Mouse (Mus musculus): Measurements from ENCODE around the gene Fastkd3. TPM values are rescaled to one million over a fixed set of nuclear protein-coding genes. Genes with fewer than 3 reads are reported as not detected.

Gene Fastkd3
- polyA plus RNA-seq, 1 experiment from 2014 or later, result 19.9 TPM

DNA sequence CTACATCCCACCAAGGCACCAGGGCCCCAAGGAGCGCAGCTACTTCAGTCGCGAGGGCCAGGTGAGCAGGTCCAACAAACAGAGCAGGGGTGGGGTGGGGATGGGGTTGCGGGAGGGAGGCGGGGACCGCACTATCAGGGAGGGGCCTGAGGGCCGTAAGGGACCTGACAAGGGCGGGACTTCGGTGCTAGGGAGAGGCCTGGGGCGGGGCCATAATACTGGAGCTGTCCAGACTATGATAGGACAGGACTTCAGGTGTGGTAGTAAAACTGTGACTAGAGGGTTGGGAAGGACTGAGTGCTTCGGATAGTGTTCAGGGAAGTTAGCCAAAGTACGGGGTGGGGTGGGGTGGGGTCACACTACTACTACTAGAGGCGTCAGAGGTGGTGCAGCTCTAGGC is 15.6 kb downstream of the Fastkd3 start:
- 13% methylated on average over 13 of the region's 13 CpGs for WGBS
- DNase-seq (ENCODE audit: low spot score), result peak; percentile 74
- Histone ChIP-seq H3K9me3 (ENCODE audit: control insufficient read depth, low read length) (no peaks in the 10 kb centered on the region), H3K9ac (ENCODE audit: low read length) (peak overlapping the region; percentile 8; the same call in 1 of the 2 replicates), H3K36me3 (ENCODE audit: control insufficient read depth, insufficient read depth, low read length) (peaks cover 2% of the 10 kb centered on the region; the same call in 1 of the 2 replicates), H3K27ac (replicated peaks) (no peak overlapping the region), H3K4me3 (ENCODE audit: low read depth, low read length) (no peak overlapping the region), H3K27me3 (ENCODE audit: control insufficient read depth, insufficient read depth, low read length) (no peaks in the 10 kb centered on the region), H3K4me1 (replicated peaks; ENCODE audit: control insufficient read depth, insufficient read depth) (no peaks in the 10 kb centered on the region), H3K4me2 (replicated peaks; ENCODE audit: low read depth) (peak overlapping the region; percentile 32; the same call in 1 of the 2 replicates)
- peak; percentile 91 for ATAC-seq (ENCODE audit: low FRiP score, low TSS enrichment)
- no peak for TF ChIP-seq CTCF (IDR thresholded peaks at IDR 0.05; ENCODE audit: low read depth)
- no peak for TF ChIP-seq EP300 (optimal IDR thresholded peaks at IDR 0.05)

DNA sequence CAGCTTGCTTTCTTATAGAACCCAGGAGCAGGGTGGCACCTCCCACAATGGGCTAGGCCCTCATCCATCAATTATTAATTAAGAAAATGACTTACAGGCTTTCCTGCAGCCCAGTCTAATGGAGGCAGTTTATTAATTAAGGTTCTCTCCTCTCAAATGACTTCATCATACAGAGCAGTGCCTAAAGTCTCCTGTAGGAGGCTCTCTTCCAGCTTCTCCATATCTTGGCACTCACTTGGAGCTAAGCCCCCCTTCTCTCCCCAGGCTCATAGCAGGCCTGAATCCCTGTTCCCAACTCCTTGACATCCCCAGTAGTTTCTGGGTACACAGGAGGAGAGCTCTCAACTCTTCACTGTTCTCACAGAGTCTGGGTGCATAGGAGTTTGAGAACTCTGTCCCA is 16.9 kb downstream of the Fastkd3 start:
- no peak overlapping the region for H3K4me2 ChIP-seq (replicated peaks; ENCODE audit: low read depth)
- H3K27ac ChIP-seq (replicated peaks), result no peak overlapping the region
- H3K9me3 ChIP-seq (ENCODE audit: control insufficient read depth, low read length), result no peaks in the 10 kb centered on the region
- no peaks in the 10 kb centered on the region for H3K27me3 ChIP-seq (ENCODE audit: control insufficient read depth, insufficient read depth, low read length)
- DNase-seq (ENCODE audit: low spot score), result no peak
- no peak overlapping the region for H3K9ac ChIP-seq (ENCODE audit: low read length)
- no peak for ATAC-seq (ENCODE audit: low FRiP score, low TSS enrichment)
- no peaks in the 10 kb centered on the region for H3K4me1 ChIP-seq (replicated peaks; ENCODE audit: control insufficient read depth, insufficient read depth)
- TF ChIP-seq CTCF (IDR thresholded peaks at IDR 0.05; ENCODE audit: low read depth), result peak; percentile 37
- TF ChIP-seq EP300 (optimal IDR thresholded peaks at IDR 0.05), result no peak
- no peaks in the 10 kb centered on the region for H3K36me3 ChIP-seq (ENCODE audit: control insufficient read depth, insufficient read depth, low read length)
- H3K4me3 ChIP-seq (ENCODE audit: low read depth, low read length), result no peak overlapping the region

DNA sequence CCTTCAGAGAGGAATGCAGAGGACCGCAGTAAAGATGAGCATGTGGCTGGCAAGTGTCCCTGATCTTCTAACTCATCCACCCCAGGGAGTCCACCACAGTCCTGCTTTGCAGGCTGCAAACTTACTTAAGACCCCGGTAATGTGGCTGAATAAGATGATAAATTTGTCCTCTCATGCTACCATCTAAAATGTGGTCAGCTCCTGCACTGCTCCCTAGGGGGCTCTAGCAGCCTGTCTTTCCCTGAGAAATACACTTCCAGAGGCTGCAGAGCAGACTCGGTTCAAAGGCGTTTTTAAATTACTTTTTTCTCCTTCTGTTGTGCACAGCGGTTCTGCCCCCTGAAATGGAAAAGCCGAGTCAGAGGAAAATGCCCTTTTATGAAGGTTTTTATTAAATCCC is 19.1 kb downstream of the Fastkd3 start:
- Histone ChIP-seq H3K36me3 (ENCODE audit: control insufficient read depth, insufficient read depth, low read length) (no peaks in the 10 kb centered on the region), H3K9me3 (ENCODE audit: control insufficient read depth, low read length) (no peaks in the 10 kb centered on the region), H3K9ac (ENCODE audit: low read length) (no peak overlapping the region), H3K4me2 (replicated peaks; ENCODE audit: low read depth) (no peak overlapping the region), H3K27me3 (ENCODE audit: control insufficient read depth, insufficient read depth, low read length) (no peaks in the 10 kb centered on the region), H3K4me1 (replicated peaks; ENCODE audit: control insufficient read depth, insufficient read depth) (no peaks in the 10 kb centered on the region), H3K4me3 (ENCODE audit: low read depth, low read length) (no peak overlapping the region), H3K27ac (replicated peaks) (no peak overlapping the region)
- ATAC-seq (ENCODE audit: low FRiP score, low TSS enrichment), result no peak; the same call in 1 of the 2 replicates
- TF ChIP-seq EP300 (optimal IDR thresholded peaks at IDR 0.05), result no peak
- TF ChIP-seq CTCF (IDR thresholded peaks at IDR 0.05; ENCODE audit: low read depth), result peak; percentile 77
- WGBS, result 16% methylated on average over 6 of the region's 6 CpGs
- no peak for DNase-seq (ENCODE audit: low spot score)

DNA sequence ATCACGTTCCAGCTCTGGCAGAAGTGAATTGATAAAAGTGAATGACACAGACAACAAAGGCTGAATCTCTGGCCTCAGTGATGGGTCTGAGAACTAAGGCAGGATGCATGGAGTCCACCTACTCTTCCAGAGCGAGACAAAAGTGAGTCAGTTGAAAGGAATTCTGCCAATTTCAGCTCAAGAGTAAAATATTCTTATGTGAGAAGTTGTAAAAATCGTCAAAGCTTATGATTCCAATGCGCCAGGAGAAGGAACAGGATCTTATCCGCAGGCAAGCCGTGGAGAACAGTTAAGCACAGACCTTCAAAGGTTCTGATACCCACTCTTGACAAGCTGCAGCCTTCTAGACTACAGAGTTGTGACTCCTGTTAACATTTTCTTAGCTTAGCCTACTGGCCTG is 21.1 kb downstream of the Fastkd3 start:
- Histone ChIP-seq H3K36me3 (ENCODE audit: control insufficient read depth, insufficient read depth, low read length) (no peaks in the 10 kb centered on the region), H3K4me3 (ENCODE audit: low read depth, low read length) (no peak overlapping the region), H3K4me2 (replicated peaks; ENCODE audit: low read depth) (no peak overlapping the region), H3K4me1 (replicated peaks; ENCODE audit: control insufficient read depth, insufficient read depth) (0 out of 2 replicates have a peak, but pooled peaks cover under 1% of the 10 kb centered on the region), H3K9me3 (ENCODE audit: control insufficient read depth, low read length) (no peaks in the 10 kb centered on the region), H3K27me3 (ENCODE audit: control insufficient read depth, insufficient read depth, low read length) (no peaks in the 10 kb centered on the region), H3K9ac (ENCODE audit: low read length) (no peak overlapping the region), H3K27ac (replicated peaks) (no peak overlapping the region)
- no peak for TF ChIP-seq CTCF (IDR thresholded peaks at IDR 0.05; ENCODE audit: low read depth)
- TF ChIP-seq EP300 (optimal IDR thresholded peaks at IDR 0.05), result no peak
- DNase-seq (ENCODE audit: low spot score), result no peak
- 70% methylated on average over 6 of the region's 6 CpGs for WGBS
- ATAC-seq (ENCODE audit: low FRiP score, low TSS enrichment), result no peak

DNA sequence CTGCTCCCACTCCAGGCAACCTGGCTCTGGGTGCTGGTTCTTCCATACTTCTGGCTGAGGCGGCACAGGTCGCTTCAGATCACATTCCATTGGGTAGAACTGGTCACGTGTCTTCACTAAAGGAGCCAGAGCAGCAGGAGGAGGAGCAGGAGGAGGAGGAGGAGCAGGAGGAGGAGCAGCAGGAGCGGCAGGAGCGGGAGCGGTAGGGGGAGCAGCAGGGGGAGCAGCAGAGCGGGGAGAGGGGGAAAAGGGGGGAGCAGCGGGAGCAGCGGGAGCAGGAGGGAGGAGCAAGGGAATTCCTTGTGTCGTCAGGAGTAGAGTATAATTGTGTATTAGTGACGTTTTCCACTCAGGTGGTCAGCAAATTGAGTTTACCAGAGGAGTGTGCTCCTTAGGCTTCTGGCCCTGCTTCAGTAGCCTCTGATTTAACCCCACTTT is 23.7 kb downstream of the Fastkd3 start:
- no peak overlapping the region for H3K27ac ChIP-seq (replicated peaks)
- peak overlapping the region; percentile 30 for H3K4me2 ChIP-seq (replicated peaks; ENCODE audit: low read depth)
- H3K9me3 ChIP-seq (ENCODE audit: control insufficient read depth, low read length), result no peaks in the 10 kb centered on the region
- no peaks in the 10 kb centered on the region for H3K36me3 ChIP-seq (ENCODE audit: control insufficient read depth, insufficient read depth, low read length)
- no peak overlapping the region for H3K9ac ChIP-seq (ENCODE audit: low read length)
- H3K27me3 ChIP-seq (ENCODE audit: control insufficient read depth, insufficient read depth, low read length), result no peaks in the 10 kb centered on the region
- ATAC-seq (ENCODE audit: low FRiP score, low TSS enrichment), result peak; percentile 82; the same call in 1 of the 2 replicates
- 0 out of 2 replicates have a peak, but pooled peaks cover 3% of the 10 kb centered on the region for H3K4me1 ChIP-seq (replicated peaks; ENCODE audit: control insufficient read depth, insufficient read depth)
- 8% methylated on average over 7 of the region's 11 CpGs for WGBS
- DNase-seq (ENCODE audit: low spot score), result peak; percentile 58
- TF ChIP-seq EP300 (optimal IDR thresholded peaks at IDR 0.05) (no peak), CTCF (IDR thresholded peaks at IDR 0.05; ENCODE audit: low read depth) (peak; percentile 34)
- H3K4me3 ChIP-seq (ENCODE audit: low read depth, low read length), result 0 out of 2 replicates have a peak overlapping the region, but pooled peaks have one; percentile 4

DNA sequence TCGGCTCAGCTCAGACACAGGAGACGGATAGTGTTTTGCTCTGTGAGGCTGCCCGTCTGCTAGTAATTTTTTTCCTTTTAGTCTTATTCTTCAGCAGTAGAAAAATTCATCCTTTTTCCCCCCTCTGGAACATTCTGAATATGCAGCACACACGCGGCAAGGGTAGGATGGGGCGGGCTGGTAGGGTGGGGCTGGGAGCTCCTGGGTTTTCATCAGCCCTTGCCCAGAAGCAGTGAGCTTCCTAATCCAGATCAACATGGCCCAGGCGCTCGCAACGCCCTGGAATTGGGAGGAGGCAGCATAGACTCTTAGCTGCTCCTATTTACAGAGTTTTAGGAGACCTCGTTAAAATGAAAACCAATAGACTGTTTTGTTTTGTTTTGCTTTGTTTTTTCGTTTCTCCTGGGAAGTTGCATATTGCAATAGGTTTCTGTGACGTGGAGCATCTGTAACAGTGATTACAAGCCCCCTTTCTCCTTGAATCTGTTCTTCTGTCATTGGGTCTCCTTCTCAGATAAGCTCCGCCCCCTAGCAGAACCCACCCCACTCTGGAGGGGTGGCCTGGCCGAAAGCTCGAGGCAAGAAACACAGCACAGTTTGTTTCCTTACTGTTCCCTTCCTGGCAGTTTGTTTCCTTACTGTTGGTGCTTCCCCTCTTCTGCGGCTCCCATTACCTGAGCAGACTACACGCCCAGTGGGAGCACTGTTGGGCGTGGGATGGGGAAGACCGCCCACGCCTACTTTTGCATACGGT is 25.8 kb downstream of the Fastkd3 start:
- peak overlapping the region; percentile 52 for H3K4me2 ChIP-seq (replicated peaks; ENCODE audit: low read depth)
- H3K9ac ChIP-seq (ENCODE audit: low read length), result no peak overlapping the region; the same call in 1 of the 2 replicates
- H3K27ac ChIP-seq (replicated peaks), result no peak overlapping the region
- H3K36me3 ChIP-seq (ENCODE audit: control insufficient read depth, insufficient read depth, low read length), result no peaks in the 10 kb centered on the region
- H3K27me3 ChIP-seq (ENCODE audit: control insufficient read depth, insufficient read depth, low read length), result no peaks in the 10 kb centered on the region
- DNase-seq (ENCODE audit: low spot score) (no peak), ATAC-seq (ENCODE audit: low FRiP score, low TSS enrichment) (peak; percentile 48; the same call in 1 of the 2 replicates)
- peak overlapping the region; percentile 15 for H3K4me3 ChIP-seq (ENCODE audit: low read depth, low read length)
- WGBS, result 37% methylated on average over 21 of the region's 21 CpGs
- 0 out of 2 replicates have a peak, but pooled peaks cover 3% of the 10 kb centered on the region for H3K4me1 ChIP-seq (replicated peaks; ENCODE audit: control insufficient read depth, insufficient read depth)
- H3K9me3 ChIP-seq (ENCODE audit: control insufficient read depth, low read length), result no peaks in the 10 kb centered on the region
- TF ChIP-seq EP300 (optimal IDR thresholded peaks at IDR 0.05) (no peak), CTCF (IDR thresholded peaks at IDR 0.05; ENCODE audit: low read depth) (no peak)
